Mouse (Mus musculus) Patski (cell line): ENCODE measurements around the gene Tulp1. TPM values are rescaled to one million over a fixed set of nuclear protein-coding genes. Genes with fewer than 3 reads are reported as not detected.

Experiments used
- ATAC-seq: fragments of 100-300 bp; one replicate; pipeline ENCODE4 v1.8.0; 2021
- CTCF ChIA-PET: fragments of 350-600 bp; sonication (Branson Sonifier 250); formaldehyde crosslinking; loops from one replicate; lab custom pipeline; 2022; ENCODE audit warnings: inconsistent platforms; lab: Charles Lee
- POLR2A ChIA-PET: fragments of 350-600 bp; sonication (Branson Sonifier 250); formaldehyde crosslinking; loops from one replicate; lab custom pipeline; 2022; ENCODE audit warnings: antibody characterized with exemption, inconsistent platforms; lab: Charles Lee
- DNase-seq: peaks from one replicate; pipeline ENCODE4 v3.0.0-alpha.2; 2011; ENCODE audit warnings: low read depth, low spot score
- H3K27me3 ChIP-seq: fragments of 371-371 bp; one replicate; pipeline ENCODE4 v1.5.1; 2021
- CTCF ChIP-seq: fragments of 100-300 bp; IDR thresholded peaks from one replicate; pipeline ENCODE4 v1.5.1; 2021
- in situ Hi-C: fragments of 300-500 bp; cut with MboI; formaldehyde crosslinking; loops from 3 replicates; pipeline ENCODE4 v1.11.1; 2018; ENCODE audit warnings: low pct_unique_long_range_greater_than_20kb, mixed read lengths
- polyA plus RNA-seq: library from polyadenylated mRNA; unstranded; gene quantifications from one replicate; pipeline ENCODE4 v1.2.3, GENCODE M21; 2021

The Tulp1 gene
- polyA plus RNA-seq, 1 experiment from 2014 or later = not detected

GRCm38 (mm10) chr17:28394051-28394765 is 29.2 kb upstream of the Tulp1 start:
- POLR2A ChIA-PET = no interaction called here
- TF ChIP-seq CTCF = no peak
- no peak for DNase-seq
- no peaks in the 10 kb centered on the region for H3K27me3 ChIP-seq
- ATAC-seq = no peak
- in situ Hi-C loops = no loop called here
- CTCF ChIA-PET = no interaction called here

GRCm38 (mm10) chr17:28391568-28392432 is 26.8 kb upstream of the Tulp1 start:
- DNase-seq (no peak), ATAC-seq (no peak)
- POLR2A ChIA-PET = interaction anchor here (0.6 kb wide), 1 partner anchor 99 kb away, joined by 3 read pairs; no protein-coding TSS in a partner anchor
- CTCF ChIA-PET = interaction anchor here (1.4 to 1.5 kb wide), 2 partner anchors 15 to 23 kb away, joined by 4 read pairs; no protein-coding TSS in a partner anchor
- TF ChIP-seq CTCF = no peak
- in situ Hi-C loops = no loop called here
- H3K27me3 ChIP-seq = no peaks in the 10 kb centered on the region

- no peak for TF ChIP-seq CTCF
- DNase-seq (no peak), ATAC-seq (no peak)
- POLR2A ChIA-PET = interaction anchor here (0.6 kb wide), 1 partner anchor 122 kb away, joined by 5 read pairs; no protein-coding TSS in a partner anchor
- CTCF ChIA-PET = interaction anchor here (0.6 to 1.1 kb wide), 2 partner anchors 9 to 28 kb away, joined by 3 read pairs; no protein-coding TSS in a partner anchor
- H3K27me3 ChIP-seq = no peaks in the 10 kb centered on the region
- in situ Hi-C loops = loop anchor here (10.0 kb wide), 1 partner anchor 174 kb away; no protein-coding TSS in a partner anchor
These were observed 23.5 kb upstream of the Tulp1 start for GRCm38 (mm10) chr17:28388534-28388933.

- ChIA-PET CTCF (interaction anchor here (0.6 to 2.0 kb wide), 5 partner anchors 8 to 160 kb away, joined by 3 to 8 read pairs (median 5); no protein-coding TSS in a partner anchor), POLR2A (no interaction called here)
- peak; percentile 84 for TF ChIP-seq CTCF
- H3K27me3 ChIP-seq = no peaks in the 10 kb centered on the region
- in situ Hi-C loops = loop anchor here (10.0 kb wide), 1 partner anchor 172 kb away; no protein-coding TSS in a partner anchor
- ATAC-seq = no peak
- no peak for DNase-seq
These were observed 21.3 kb upstream of the Tulp1 start for GRCm38 (mm10) chr17:28386150-28386905.

GRCm38 (mm10) chr17:28384298-28384697 is 19.3 kb upstream of the Tulp1 start:
- ATAC-seq = no peak

GRCm38 (mm10) chr17:28380255-28380654 is 15.2 kb upstream of the Tulp1 start:
- ATAC-seq (no peak), DNase-seq (no peak)
- no peak for TF ChIP-seq CTCF
- in situ Hi-C loops = loop anchor here (10.0 kb wide), 1 partner anchor 165 kb away; no protein-coding TSS in a partner anchor
- CTCF ChIA-PET = interaction anchor here (0.8 kb wide), 1 partner anchor 148 kb away, joined by 3 read pairs; no protein-coding TSS in a partner anchor
- POLR2A ChIA-PET = interaction anchor here (0.6 kb wide), 1 partner anchor 26 kb away, joined by 3 read pairs; no protein-coding TSS in a partner anchor
- no peaks in the 10 kb centered on the region for H3K27me3 ChIP-seq

More at GRCm38 (mm10) chr17:28384298-28384697, 19.3 kb upstream of the Tulp1 start:
- in situ Hi-C loops = loop anchor here (10.0 kb wide), 1 partner anchor 169 kb away; no protein-coding TSS in a partner anchor
- peak; percentile 64 for TF ChIP-seq CTCF
- no peaks in the 10 kb centered on the region for H3K27me3 ChIP-seq
- ChIA-PET CTCF (interaction anchor here (1.1 to 1.3 kb wide), 2 partner anchors 17 to 57 kb away, joined by 3 read pairs; no protein-coding TSS in a partner anchor), POLR2A (no interaction called here)
- DNase-seq = no peak

GRCm38 (mm10) chr17:28375592-28376061 is 10.6 kb upstream of the Tulp1 start:
- in situ Hi-C loops = no loop called here
- DNase-seq = no peak

GRCm38 (mm10) chr17:28374494-28374893 is 9.5 kb upstream of the Tulp1 start:
- ChIA-PET CTCF (no interaction called here), POLR2A (no interaction called here)
- TF ChIP-seq CTCF = no peak
- DNase-seq = no peak
- ATAC-seq = no peak
- H3K27me3 ChIP-seq = no peaks in the 10 kb centered on the region
- in situ Hi-C loops = no loop called here

More at GRCm38 (mm10) chr17:28375592-28376061, 10.6 kb upstream of the Tulp1 start:
- TF ChIP-seq CTCF = no peak
- ChIA-PET CTCF (no interaction called here), POLR2A (no interaction called here)
- no peaks in the 10 kb centered on the region for H3K27me3 ChIP-seq
- ATAC-seq = no peak

- no peaks in the 10 kb centered on the region for H3K27me3 ChIP-seq
- ATAC-seq (no peak), DNase-seq (no peak)
- in situ Hi-C loops = no loop called here
- ChIA-PET CTCF (no interaction called here), POLR2A (no interaction called here)
- TF ChIP-seq CTCF = peak; percentile 72
These were observed 8.8 kb upstream of the Tulp1 start for GRCm38 (mm10) chr17:28373821-28374220.
